Mouse (Mus musculus) adrenal gland, postnatal 14 days (tissue): ENCODE measurements around the gene BC030867. TPM values are rescaled to one million over a fixed set of nuclear protein-coding genes. Genes with fewer than 3 reads are reported as not detected.

Source experiments
- DNase-seq: peaks from one replicate; pipeline ENCODE4 v3.0.0; 2021; ENCODE audit warnings: mixed read lengths
- long read RNA-seq, 2 experiments: library from polyadenylated mRNA; stranded (forward); transcript quantifications; one replicate each; pipeline ENCODE4 v2.0.0; 2021
- total RNA-seq: library from RNA; stranded (reverse); gene quantifications from 2 replicates; pipeline ENCODE4 v1.2.3, GENCODE M21; 2021

The BC030867 gene
- 1.7 and 2.3 TPM in 2 replicates for total RNA-seq
- long read RNA-seq, experiment 1, partial matches to known transcripts: 0 of 3 reads
- long read RNA-seq, experiment 1, other reads (novel, unspliced or antisense): 0 of 3 reads
- long read RNA-seq, experiment 2, partial matches to known transcripts: 1 of 1 reads
- long read RNA-seq, experiment 2, other reads (novel, unspliced or antisense): 0 of 1 reads

- DNase-seq: peak; percentile 94
Measured at GRCm38 (mm10) chr11:102248630-102249230, at the start of gene BC030867. TSS of gene BC030867 (plus strand) at chr11:102248882.

- DNase-seq: no peak
Measured at GRCm38 (mm10) chr11:102199856-102200255, 48.8 kb upstream of the BC030867 start.

- DNase-seq: no peak
Measured at GRCm38 (mm10) chr11:102201408-102201821, 47.3 kb upstream of the BC030867 start.

- DNase-seq: no peak
Measured at GRCm38 (mm10) chr11:102206481-102206880, 42.2 kb upstream of the BC030867 start.

- no peak for DNase-seq
Measured at GRCm38 (mm10) chr11:102207825-102208777, 40.6 kb upstream of the BC030867 start.

- DNase-seq: no peak
Measured at GRCm38 (mm10) chr11:102208846-102209245, 39.8 kb upstream of the BC030867 start.

GRCm38 (mm10) chr11:102209742-102210141 lies 38.9 kb upstream of the BC030867 start:
- peak; percentile 51 for DNase-seq

GRCm38 (mm10) chr11:102210185-102210584 lies 38.5 kb upstream of the BC030867 start:
- DNase-seq: no peak

- DNase-seq: no peak
Measured at GRCm38 (mm10) chr11:102211011-102211410, 37.7 kb upstream of the BC030867 start.

- DNase-seq: peak; percentile 44
Measured at GRCm38 (mm10) chr11:102211936-102212341, 36.7 kb upstream of the BC030867 start.

GRCm38 (mm10) chr11:102214430-102215156 lies 34.1 kb upstream of the BC030867 start:
- DNase-seq: no peak

GRCm38 (mm10) chr11:102215511-102215910 lies 33.2 kb upstream of the BC030867 start:
- no peak for DNase-seq

- peak; percentile 80 for DNase-seq
Measured at GRCm38 (mm10) chr11:102216056-102216885, 32.4 kb upstream of the BC030867 start.

GRCm38 (mm10) chr11:102216886-102217240 lies 31.8 kb upstream of the BC030867 start:
- DNase-seq: no peak

- no peak for DNase-seq
Measured at GRCm38 (mm10) chr11:102217396-102217795, 31.3 kb upstream of the BC030867 start.

- no peak for DNase-seq
Measured at GRCm38 (mm10) chr11:102217876-102218430, 30.7 kb upstream of the BC030867 start.

GRCm38 (mm10) chr11:102218783-102219182 lies 29.9 kb upstream of the BC030867 start:
- peak; percentile 97 for DNase-seq

- no peak for DNase-seq
Measured at GRCm38 (mm10) chr11:102219247-102219993, 29.3 kb upstream of the BC030867 start.

- DNase-seq: peak; percentile 74
Measured at GRCm38 (mm10) chr11:102219994-102220346, 28.7 kb upstream of the BC030867 start.

- no peak for DNase-seq
Measured at GRCm38 (mm10) chr11:102220451-102220850, 28.2 kb upstream of the BC030867 start.
